Mouse (Mus musculus) testis, adult 2 months (tissue): ENCODE results near the gene Ccl17. TPM values are rescaled to one million over a fixed set of nuclear protein-coding genes. Genes with fewer than 3 reads are reported as not detected.

Experiments used
- H3K27ac ChIP-seq: fragments of 200-500 bp; 2 replicates; pipeline ENCODE4 v1.5.1; 2012; ENCODE audit warnings: low read depth, low read length; ENCODE audit not compliant: control insufficient read depth, insufficient read depth
- H3K27me3 ChIP-seq: fragments of 200-500 bp; 2 replicates; pipeline ENCODE4 v1.6.1; 2012; ENCODE audit warnings: mild to moderate bottlenecking, low read length, moderate library complexity; ENCODE audit not compliant: control insufficient read depth, insufficient read depth
- H3K36me3 ChIP-seq: fragments of 200-500 bp; 2 replicates; pipeline ENCODE4 v1.6.1; 2012; ENCODE audit warnings: mild to moderate bottlenecking, low read length; ENCODE audit not compliant: control insufficient read depth, insufficient read depth
- H3K4me1 ChIP-seq: fragments of 200-500 bp; 2 replicates; pipeline ENCODE4 v1.6.1; 2012; ENCODE audit warnings: low read length; ENCODE audit not compliant: control insufficient read depth, insufficient read depth
- H3K4me3 ChIP-seq: fragments of 200-500 bp; 2 replicates; pipeline ENCODE4 v1.5.1; 2012; ENCODE audit warnings: low read depth, mild to moderate bottlenecking, low read length, moderate library complexity, mixed read lengths; ENCODE audit not compliant: control insufficient read depth
- CTCF ChIP-seq: fragments of 200-500 bp; IDR thresholded peaks from 2 replicates; pipeline ENCODE4 v1.5.1; 2012; ENCODE audit warnings: low read depth, mild to moderate bottlenecking, inconsistent platforms, low read length, moderate library complexity; ENCODE audit not compliant: control insufficient read depth, insufficient read depth, insufficient replicate concordance
- POLR2A ChIP-seq: fragments of 200-500 bp; IDR thresholded peaks from 2 replicates; pipeline ENCODE4 v1.6.1; 2012; ENCODE audit warnings: low read depth, mild to moderate bottlenecking, inconsistent platforms, low read length, moderate library complexity; ENCODE audit not compliant: control insufficient read depth
- polyA plus RNA-seq: library from polyadenylated mRNA; depleted of rRNA; stranded (reverse); fragments of >200 nt; gene quantifications from 2 replicates; pipeline ENCODE4 v1.2.3, GENCODE M21; 2012

Ccl17 gene
- polyA plus RNA-seq, 1 experiment = 2.0 TPM

GRCm38 (mm10) chr8:94776346-94776745, 33.9 kb upstream of the Ccl17 start:
- H3K27ac ChIP-seq = no peak overlapping the region
- H3K36me3 ChIP-seq = no peaks in the 10 kb centered on the region
- TF ChIP-seq POLR2A = no peak
- no peak for TF ChIP-seq CTCF
- no peak overlapping the region for H3K4me3 ChIP-seq
- peaks cover 12% of the 10 kb centered on the region for H3K4me1 ChIP-seq
- H3K27me3 ChIP-seq = no peaks in the 10 kb centered on the region

- no peaks in the 10 kb centered on the region for H3K27me3 ChIP-seq
- no peaks in the 10 kb centered on the region; the same call in 1 of the 2 replicates for H3K4me1 ChIP-seq
- H3K27ac ChIP-seq = no peak overlapping the region
- no peak overlapping the region for H3K4me3 ChIP-seq
- no peaks in the 10 kb centered on the region for H3K36me3 ChIP-seq
- TF ChIP-seq POLR2A (no peak), CTCF (no peak)
These were observed 32.2 kb upstream of the Ccl17 start for GRCm38 (mm10) chr8:94778036-94778435.

GRCm38 (mm10) chr8:94778473-94778872, 31.8 kb upstream of the Ccl17 start:
- Histone ChIP-seq H3K27ac (no peak overlapping the region), H3K27me3 (no peaks in the 10 kb centered on the region)

GRCm38 (mm10) chr8:94778895-94779533, 31.2 kb upstream of the Ccl17 start:
- no peak for TF ChIP-seq POLR2A
- no peak for TF ChIP-seq CTCF
- no peaks in the 10 kb centered on the region for H3K27me3 ChIP-seq
- no peak overlapping the region for H3K27ac ChIP-seq
- H3K4me1 ChIP-seq = no peaks in the 10 kb centered on the region; the same call in 1 of the 2 replicates
- no peaks in the 10 kb centered on the region for H3K36me3 ChIP-seq
- H3K4me3 ChIP-seq = no peak overlapping the region

More at GRCm38 (mm10) chr8:94778473-94778872, 31.8 kb upstream of the Ccl17 start:
- Histone ChIP-seq H3K4me3 (no peak overlapping the region), H3K4me1 (no peaks in the 10 kb centered on the region; the same call in 1 of the 2 replicates), H3K36me3 (no peaks in the 10 kb centered on the region)
- TF ChIP-seq CTCF (no peak), POLR2A (no peak)

GRCm38 (mm10) chr8:94779534-94780294, 30.5 kb upstream of the Ccl17 start:
- Histone ChIP-seq H3K4me3 (no peak overlapping the region), H3K27me3 (no peaks in the 10 kb centered on the region), H3K27ac (no peak overlapping the region)

GRCm38 (mm10) chr8:94780491-94781154, 29.6 kb upstream of the Ccl17 start:
- H3K27ac ChIP-seq = no peak overlapping the region
- TF ChIP-seq CTCF (no peak), POLR2A (no peak)

More at GRCm38 (mm10) chr8:94779534-94780294, 30.5 kb upstream of the Ccl17 start:
- no peak for TF ChIP-seq POLR2A
- TF ChIP-seq CTCF = no peak
- H3K4me1 ChIP-seq = no peaks in the 10 kb centered on the region; the same call in 1 of the 2 replicates
- no peaks in the 10 kb centered on the region for H3K36me3 ChIP-seq

More at GRCm38 (mm10) chr8:94780491-94781154, 29.6 kb upstream of the Ccl17 start:
- H3K4me3 ChIP-seq = no peak overlapping the region
- H3K36me3 ChIP-seq = no peaks in the 10 kb centered on the region
- no peaks in the 10 kb centered on the region for H3K27me3 ChIP-seq
- H3K4me1 ChIP-seq = peaks cover 4% of the 10 kb centered on the region
